In genomic region chr7:45196176-45196535, GRCm38 (mm10) we compare ENCODE assay signal across 19 mouse cellular contexts. TPM values are rescaled to one million over a fixed set of nuclear protein-coding genes. Genes with fewer than 3 reads are reported as not detected.
"Had no signal": no experiment of that assay in that cellular context is flagged by ENCODE, and none has a peak within 500 bp of the region (broad histone marks: within the 10 kb centered on the region; RNA-seq: fewer than 3 reads in every experiment).

No protein-coding gene starts in this region.

- DNase-seq: kidney, postnatal 10 days; kidney, postnatal 4 days; liver; liver, embryonic 13.5 days; liver, postnatal 0 days; lung, postnatal 14 days; midbrain, embryonic 14.5 days; thymus, postnatal 4 days had no signal

- ATAC-seq: liver, postnatal 0 days had no signal

- H3K4me3 ChIP-seq: layer of hippocampus, adult 2 months; limb, embryonic 12.5 days; liver, embryonic 13.5 days; lung, embryonic 15.5 days; myocyte; neural tube, embryonic 15.5 days had no signal

- H3K27ac ChIP-seq: layer of hippocampus, adult 2 months; limb, embryonic 12.5 days; liver, embryonic 13.5 days; lung, embryonic 15.5 days; macrophage; neural tube, embryonic 15.5 days; stomach, postnatal 0 days had no signal

RNA-seq across cellular contexts. Expression of gene Pth2, which starts 15.4 kb away (rescaled TPM):
- total RNA-seq: layer of hippocampus, adult 2 months; layer of hippocampus, postnatal 10 days; left cerebral cortex, adult 18-20 months; left cerebral cortex, postnatal 25 days; megakaryocyte-erythroid progenitor cell, adult 5-6 weeks had no signal

RNA-seq across cellular contexts. Expression of gene Tead2, which starts 19.4 kb away (rescaled TPM):
- total RNA-seq: megakaryocyte-erythroid progenitor cell, adult 5-6 weeks had no signal
